8 mouse cellular contexts compared by ENCODE assay signal in the genomic region with DNA sequence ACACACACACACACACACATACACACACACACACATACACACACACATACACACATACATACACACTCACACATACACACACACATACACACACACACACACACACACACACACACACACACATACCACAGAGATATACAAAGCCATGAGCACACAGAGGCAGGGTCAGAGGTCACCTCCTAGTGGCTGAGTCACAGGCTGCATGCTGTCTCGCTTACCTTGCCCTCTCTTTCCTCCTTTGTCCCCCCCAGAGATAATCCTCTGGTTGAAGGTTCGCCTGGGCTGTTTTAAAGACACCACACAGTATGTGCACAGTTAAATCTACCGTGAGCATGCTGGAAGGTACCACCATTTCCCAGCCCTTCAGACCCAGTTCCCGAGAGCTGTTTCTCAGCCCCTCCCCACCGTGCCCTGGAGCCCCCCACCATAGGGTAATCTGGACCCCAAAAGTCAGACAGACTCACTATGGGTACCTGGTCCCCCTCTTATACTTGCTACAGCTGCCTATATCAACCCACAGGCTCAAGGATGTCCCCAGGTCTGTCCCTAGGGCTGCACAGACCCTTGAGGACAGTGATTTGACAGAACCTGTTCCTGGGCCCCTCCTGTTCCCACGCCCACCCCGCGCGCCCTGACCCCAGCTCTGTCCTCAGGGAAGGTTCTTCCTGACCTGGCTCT. TPM values are rescaled to one million over a fixed set of nuclear protein-coding genes. Genes with fewer than 3 reads are reported as not detected.
DNase-seq lines count a peak whose midpoint lies in the region; ATAC-seq lines count a peak whose summit lies in the region.

No protein-coding gene starts in this region.

- no peak overlapping the region for H3K4me3 ChIP-seq in hindbrain, embryonic 11.5 days (ENCODE audit: low read depth, low read length)
- H3K4me3 ChIP-seq in midbrain, embryonic 10.5 days: no peak overlapping the region

- no peaks in the 10 kb centered on the region for H3K27me3 ChIP-seq in hindbrain, embryonic 11.5 days (ENCODE audit: control insufficient read depth, insufficient read depth, low read length)
- H3K27me3 ChIP-seq in midbrain, embryonic 10.5 days (ENCODE audit: low read depth, poor library complexity, severe bottlenecking): no peaks in the 10 kb centered on the region

- intact Hi-C loops in left cerebral cortex, postnatal 25 days (cut with DNase I): loop anchor here (5.0 kb wide), 2 partner anchors 202 to 232 kb away; a partner anchor contains a TSS

- 56% methylated on average over 9 of the region's 9 CpGs for WGBS in hindbrain, embryonic 11.5 days
- WGBS in midbrain, embryonic 10.5 days: 51% methylated on average over 9 of the region's 9 CpGs

- H3K9me3 ChIP-seq in hindbrain, embryonic 11.5 days (ENCODE audit: control insufficient read depth, low read length): no peaks in the 10 kb centered on the region
- H3K9me3 ChIP-seq in midbrain, embryonic 10.5 days (replicated peaks): no peaks in the 10 kb centered on the region

- no peaks in the 10 kb centered on the region for H3K36me3 ChIP-seq in hindbrain, embryonic 11.5 days (ENCODE audit: control insufficient read depth, insufficient read depth, low read length)
- no peaks in the 10 kb centered on the region for H3K36me3 ChIP-seq in midbrain, embryonic 10.5 days

- H3K9ac ChIP-seq in hindbrain, embryonic 11.5 days (ENCODE audit: low read depth, low read length): 0 out of 2 replicates have a peak overlapping the region, but pooled peaks have one; percentile 23

- DNase-seq in embryo, embryonic 10 days (ENCODE audit: low spot score): peak; percentile 66
- DNase-seq in embryo, embryonic 9.5 days (ENCODE audit: extremely low spot score): no peak
- DNase-seq in NIH3T3 (ENCODE audit: low read depth): peak; percentile 48
- DNase-seq in hindbrain, embryonic 11.5 days (ENCODE audit: low spot score): peak; percentile 41
- peak; percentile 40 for DNase-seq in midbrain, embryonic 10.5 days (ENCODE audit: low spot score)
- DNase-seq in thymus, postnatal 4 days: no peak
- DNase-seq in left cerebral cortex, postnatal 25 days (ENCODE audit: low spot score in 2 of 2): no peak
- no peak for DNase-seq in ovary, postnatal 36 days (ENCODE audit: low spot score)

- peak; percentile 56 for ATAC-seq in hindbrain, embryonic 11.5 days (ENCODE audit: low FRiP score)

- peak overlapping the region; percentile 42; the same call in 1 of the 2 replicates for H3K27ac ChIP-seq in hindbrain, embryonic 11.5 days (ENCODE audit: low read depth, low read length)
- H3K27ac ChIP-seq in midbrain, embryonic 10.5 days (replicated peaks): peak overlapping the region; percentile 80

- no peak overlapping the region for H3K4me2 ChIP-seq in hindbrain, embryonic 11.5 days (replicated peaks; ENCODE audit: low read depth, low read length)

- H3K4me1 ChIP-seq in hindbrain, embryonic 11.5 days (replicated peaks; ENCODE audit: control insufficient read depth, insufficient read depth, low read length): no peaks in the 10 kb centered on the region
- H3K4me1 ChIP-seq in midbrain, embryonic 10.5 days: peaks cover 16% of the 10 kb centered on the region

RNA-seq across cellular contexts. Expression of a gene that starts 55.8 kb away (rescaled TPM):
- 15.8 and 17.2 TPM in 2 replicates for polyA plus RNA-seq in hindbrain, embryonic 11.5 days (2014; fragmentation: Nextera tagmentation; extraction: Ambion mirVana)
- 22.5 and 26.0 TPM in 2 replicates for polyA plus RNA-seq in midbrain, embryonic 10.5 days (2016; fragmentation: Nextera tagmentation; extraction: Ambion mirVana)
- 1 to 10 TPM; 5.2 to 5.7 TPM for total RNA-seq in left cerebral cortex, postnatal 25 days (2021)

RNA-seq across cellular contexts. Expression of a gene that starts 56.1 kb away (rescaled TPM):
- polyA plus RNA-seq in hindbrain, embryonic 11.5 days (2014; fragmentation: Nextera tagmentation; extraction: Ambion mirVana): 104 and 108 TPM in 2 replicates
- polyA plus RNA-seq in midbrain, embryonic 10.5 days (2016; fragmentation: Nextera tagmentation; extraction: Ambion mirVana): 102 and 120 TPM in 2 replicates
- 10 to 100 TPM; 77.5 to 81.3 TPM for total RNA-seq in left cerebral cortex, postnatal 25 days (2021)

Comparison
In these comparisons a context has a peak if more than half of its experiments do, and no peak if none do; other contexts are left out.
1. DNase-seq: peak in embryo, embryonic 10 days (single experiment), NIH3T3 (single experiment), hindbrain, embryonic 11.5 days (single experiment) and midbrain, embryonic 10.5 days (single experiment); none in embryo, embryonic 9.5 days (single experiment), thymus, postnatal 4 days (single experiment), left cerebral cortex, postnatal 25 days (0 of 2) and ovary, postnatal 36 days (single experiment).